Mouse (Mus musculus) testis, adult 2 months (tissue): ENCODE measurements at regions not wholly inside any gene's neighbourhood (a gene's known extent, or its start where the extent isn't known, plus 50 kb on each side); places are given as distances from the start of the nearest gene placed in this dataset.

ENCODE experiments used
- CTCF ChIP-seq: fragments of 200-500 bp; IDR thresholded peaks from 2 replicates; pipeline ENCODE4 v1.5.1; 2012; ENCODE audit warnings: low read depth, mild to moderate bottlenecking, inconsistent platforms, low read length, moderate library complexity; ENCODE audit not compliant: control insufficient read depth, insufficient read depth, insufficient replicate concordance
- POLR2A ChIP-seq: fragments of 200-500 bp; IDR thresholded peaks from 2 replicates; pipeline ENCODE4 v1.6.1; 2012; ENCODE audit warnings: low read depth, mild to moderate bottlenecking, inconsistent platforms, low read length, moderate library complexity; ENCODE audit not compliant: control insufficient read depth

- TF ChIP-seq CTCF = no peak
- no peak for TF ChIP-seq POLR2A
Observed at GRCm38 (mm10) chr13:71174335-71174734, 332.7 kb upstream of the Adamts16 start.
